Mouse (Mus musculus) ES-Bruce4 (cell line): ENCODE results near the gene Pld2. TPM values are rescaled to one million over a fixed set of nuclear protein-coding genes. Genes with fewer than 3 reads are reported as not detected.

Experiments
- H3K27ac ChIP-seq: 2 replicates; pipeline ENCODE4 v1.5.1; 2012; ENCODE audit warnings: low read length, inconsistent platforms; ENCODE audit not compliant: insufficient read depth
- H3K27me3 ChIP-seq: 2 replicates; pipeline ENCODE4 v1.6.1; 2012; ENCODE audit warnings: mild to moderate bottlenecking, low read length, inconsistent platforms; ENCODE audit not compliant: control insufficient read depth, poor library complexity, insufficient read depth, severe bottlenecking
- H3K36me3 ChIP-seq: 2 replicates; pipeline ENCODE4 v1.6.1; 2012; ENCODE audit warnings: inconsistent platforms, mild to moderate bottlenecking, low read length, moderate library complexity; ENCODE audit not compliant: control insufficient read depth, poor library complexity, insufficient read depth, severe bottlenecking
- H3K4me1 ChIP-seq: one replicate; pipeline ENCODE4 v1.8.1; 2011; ENCODE audit warnings: low read length; ENCODE audit not compliant: control insufficient read depth, insufficient read depth
- H3K4me3 ChIP-seq: 2 replicates; pipeline ENCODE4 v1.5.1; 2011; ENCODE audit warnings: low read depth, mild to moderate bottlenecking, low read length
- H3K9ac ChIP-seq: 2 replicates; pipeline ENCODE4 v1.6.1; 2012; ENCODE audit warnings: low read depth, mild to moderate bottlenecking, inconsistent platforms; ENCODE audit not compliant: poor library complexity, severe bottlenecking
- H3K9me3 ChIP-seq: replicated peaks from 2 replicates; pipeline ENCODE4 v1.6.1; 2012; ENCODE audit warnings: mild to moderate bottlenecking, low read length, inconsistent platforms; ENCODE audit not compliant: control insufficient read depth, poor library complexity, insufficient read depth, severe bottlenecking
- CTCF ChIP-seq: IDR thresholded peaks from one replicate; pipeline ENCODE4 v1.8.1; 2011; ENCODE audit warnings: low read depth, low read length
- EP300 ChIP-seq: IDR thresholded peaks from 2 replicates; pipeline ENCODE4 v1.6.1; 2011; ENCODE audit warnings: low read depth, low read length; ENCODE audit not compliant: insufficient read depth
- POLR2A ChIP-seq: IDR thresholded peaks from one replicate; pipeline ENCODE4 v1.8.1; 2011; ENCODE audit warnings: low read length; ENCODE audit not compliant: insufficient read depth
- polyA plus RNA-seq: library from polyadenylated mRNA; stranded (reverse); fragments of >200 nt; gene quantifications from 2 replicates; pipeline ENCODE4 v1.2.4, GENCODE M21; 2011; ENCODE audit warnings: low read depth; ENCODE audit not compliant: missing spikeins, insufficient read depth, insufficient read length

The Pld2 gene
- polyA plus RNA-seq, 1 experiment: 7.3 TPM

GRCm38 (mm10) chr11:70594253-70594989, 54.6 kb downstream of the Pld2 start:
- Histone ChIP-seq H3K36me3 (peaks cover 2% of the 10 kb centered on the region), H3K4me1 (no peaks in the 10 kb centered on the region), H3K27ac (no peak overlapping the region), H3K27me3 (no peaks in the 10 kb centered on the region), H3K9me3 (no peaks in the 10 kb centered on the region), H3K4me3 (no peak overlapping the region), H3K9ac (no peak overlapping the region)
- TF ChIP-seq POLR2A: no peak
- TF ChIP-seq EP300: no peak
- TF ChIP-seq CTCF: no peak

- no peak overlapping the region for H3K9ac ChIP-seq
- no peaks in the 10 kb centered on the region for H3K9me3 ChIP-seq
- H3K4me3 ChIP-seq: no peak overlapping the region
- no peaks in the 10 kb centered on the region for H3K4me1 ChIP-seq
- H3K27ac ChIP-seq: no peak overlapping the region
- H3K27me3 ChIP-seq: no peaks in the 10 kb centered on the region
- H3K36me3 ChIP-seq: peaks cover 2% of the 10 kb centered on the region
- TF ChIP-seq EP300 (no peak), CTCF (no peak), POLR2A (no peak)
Measured at GRCm38 (mm10) chr11:70595638-70596037, 55.8 kb downstream of the Pld2 start.

DNA sequence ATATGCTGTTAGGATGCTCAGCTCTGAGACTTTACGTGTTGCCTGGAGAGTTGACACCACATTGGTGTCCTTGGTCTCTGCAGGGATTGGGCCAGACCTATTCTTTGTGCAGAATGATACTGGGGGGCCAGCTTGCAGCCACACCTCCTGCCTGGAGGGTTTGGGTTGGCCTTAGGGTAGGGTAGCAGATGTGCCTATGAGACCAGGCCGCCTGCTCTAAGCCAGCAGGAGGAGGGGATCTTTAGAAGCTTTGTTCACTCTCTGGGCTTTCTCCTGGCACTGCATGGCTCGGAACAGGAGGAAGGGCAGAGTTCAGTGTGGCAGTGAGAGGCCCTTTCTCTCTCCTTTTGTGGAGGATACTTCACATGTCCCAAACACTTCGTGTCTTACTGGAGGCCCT, 56.2 kb downstream of the Pld2 start:
- no peaks in the 10 kb centered on the region for H3K4me1 ChIP-seq
- H3K27me3 ChIP-seq: no peaks in the 10 kb centered on the region
- H3K27ac ChIP-seq: no peak overlapping the region
- no peaks in the 10 kb centered on the region for H3K9me3 ChIP-seq
- peaks cover 2% of the 10 kb centered on the region for H3K36me3 ChIP-seq
- no peak for TF ChIP-seq POLR2A
- TF ChIP-seq EP300: no peak
- TF ChIP-seq CTCF: no peak
- H3K4me3 ChIP-seq: no peak overlapping the region
- no peak overlapping the region for H3K9ac ChIP-seq

DNA sequence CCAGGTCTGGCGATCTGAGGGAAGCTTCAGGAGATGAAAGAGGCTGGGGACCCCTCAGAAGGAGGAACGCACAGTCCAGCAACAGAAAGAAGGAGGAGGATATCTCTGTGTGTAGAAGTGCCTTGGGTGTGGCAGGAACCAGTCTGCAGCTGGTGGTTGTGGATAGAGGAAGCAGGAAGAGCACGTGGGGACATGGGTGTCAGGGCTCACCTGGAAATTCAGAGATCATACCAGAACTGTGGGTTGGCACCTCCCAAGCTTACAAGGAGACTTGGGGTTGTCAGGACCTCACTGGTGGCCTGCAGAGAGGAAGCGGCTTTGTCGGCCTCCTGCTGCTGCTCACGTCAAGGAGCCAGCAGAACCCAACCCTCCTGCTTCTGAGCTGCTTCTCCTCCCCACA, 57.4 kb downstream of the Pld2 start:
- H3K27ac ChIP-seq: no peak overlapping the region
- H3K36me3 ChIP-seq: peaks cover 2% of the 10 kb centered on the region
- no peaks in the 10 kb centered on the region for H3K27me3 ChIP-seq
- H3K4me1 ChIP-seq: no peaks in the 10 kb centered on the region
- TF ChIP-seq EP300 (no peak), CTCF (no peak), POLR2A (no peak)
- no peak overlapping the region for H3K4me3 ChIP-seq
- no peaks in the 10 kb centered on the region for H3K9me3 ChIP-seq
- no peak overlapping the region for H3K9ac ChIP-seq

- H3K9me3 ChIP-seq: no peaks in the 10 kb centered on the region
- H3K36me3 ChIP-seq: peaks cover 2% of the 10 kb centered on the region
Measured at GRCm38 (mm10) chr11:70598451-70598953, 58.6 kb downstream of the Pld2 start.

GRCm38 (mm10) chr11:70605024-70605566, 65.2 kb downstream of the Pld2 start:
- no peaks in the 10 kb centered on the region for H3K36me3 ChIP-seq

More at GRCm38 (mm10) chr11:70598451-70598953, 58.6 kb downstream of the Pld2 start:
- Histone ChIP-seq H3K4me3 (no peak overlapping the region), H3K27me3 (no peaks in the 10 kb centered on the region), H3K9ac (no peak overlapping the region), H3K4me1 (no peaks in the 10 kb centered on the region), H3K27ac (no peak overlapping the region)
- TF ChIP-seq POLR2A: no peak
- TF ChIP-seq CTCF: no peak
- TF ChIP-seq EP300: no peak

More at GRCm38 (mm10) chr11:70605024-70605566, 65.2 kb downstream of the Pld2 start:
- TF ChIP-seq CTCF (peak; percentile 89), EP300 (no peak), POLR2A (no peak)
- Histone ChIP-seq H3K27me3 (no peaks in the 10 kb centered on the region), H3K4me3 (no peak overlapping the region), H3K9ac (no peak overlapping the region), H3K27ac (no peak overlapping the region), H3K4me1 (no peaks in the 10 kb centered on the region), H3K9me3 (no peaks in the 10 kb centered on the region)
